Mouse (Mus musculus): ENCODE data around the gene Utrn. TPM values are rescaled to one million over a fixed set of nuclear protein-coding genes. Genes with fewer than 3 reads are reported as not detected.

Utrn gene
- polyA plus RNA-seq, 1 experiment from 2014 or later, result 20.3 TPM

- H3K9me3 ChIP-seq (ENCODE audit: control insufficient read depth, low read length), result no peaks in the 10 kb centered on the region
- H3K27me3 ChIP-seq (replicated peaks; ENCODE audit: control insufficient read depth, insufficient read depth, low read length), result no peaks in the 10 kb centered on the region
- no peaks in the 10 kb centered on the region for H3K36me3 ChIP-seq (ENCODE audit: control insufficient read depth, insufficient read depth)
- H3K9ac ChIP-seq (replicated peaks; ENCODE audit: low read depth, low read length), result no peak overlapping the region
- no peaks in the 10 kb centered on the region for H3K4me1 ChIP-seq (replicated peaks; ENCODE audit: control insufficient read depth, insufficient read depth, low read length)
- H3K4me2 ChIP-seq (ENCODE audit: low read length), result no peak overlapping the region
- no peak overlapping the region for H3K4me3 ChIP-seq (replicated peaks; ENCODE audit: low read length)
- ATAC-seq, result no peak
- H3K27ac ChIP-seq (ENCODE audit: low read length), result no peak overlapping the region
Observed at GRCm38 (mm10) chr10:12430399-12430798, 438.8 kb downstream of the Utrn start.

DNA sequence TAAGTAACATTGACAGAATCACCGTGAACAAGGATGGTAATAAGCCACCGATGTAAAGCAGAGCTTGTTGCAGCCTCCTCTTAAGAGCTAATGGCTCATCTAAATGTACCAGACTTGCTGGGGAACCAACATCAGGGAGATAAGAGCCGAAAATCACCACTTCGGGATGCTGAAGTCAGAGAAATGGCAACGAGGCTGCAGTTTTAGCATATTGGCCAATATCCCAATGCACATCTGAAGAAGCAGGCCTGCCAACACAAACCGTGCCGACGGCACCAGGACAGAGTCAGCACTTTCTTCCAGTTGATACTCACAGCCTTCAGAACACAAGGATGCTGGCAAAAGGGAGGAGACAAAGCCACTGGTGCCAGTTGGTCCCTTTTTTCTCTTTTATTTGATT, 442.3 kb downstream of the Utrn start:
- H3K4me2 ChIP-seq (ENCODE audit: low read length), result no peak overlapping the region
- H3K27ac ChIP-seq (ENCODE audit: low read length), result no peak overlapping the region
- peak; percentile 84 for ATAC-seq
- no peaks in the 10 kb centered on the region for H3K4me1 ChIP-seq (replicated peaks; ENCODE audit: control insufficient read depth, insufficient read depth, low read length)
- H3K9ac ChIP-seq (replicated peaks; ENCODE audit: low read depth, low read length), result no peak overlapping the region
- H3K4me3 ChIP-seq (replicated peaks; ENCODE audit: low read length), result no peak overlapping the region
- WGBS, result 58% methylated on average over 8 of the region's 8 CpGs
- H3K27me3 ChIP-seq (replicated peaks; ENCODE audit: control insufficient read depth, insufficient read depth, low read length), result no peaks in the 10 kb centered on the region
- H3K36me3 ChIP-seq (ENCODE audit: control insufficient read depth, insufficient read depth), result no peaks in the 10 kb centered on the region
- H3K9me3 ChIP-seq (ENCODE audit: control insufficient read depth, low read length), result no peaks in the 10 kb centered on the region

GRCm38 (mm10) chr10:12424944-12425343, 444.2 kb downstream of the Utrn start:
- Histone ChIP-seq H3K9me3 (ENCODE audit: control insufficient read depth, low read length) (no peaks in the 10 kb centered on the region), H3K27ac (ENCODE audit: low read length) (no peak overlapping the region), H3K36me3 (ENCODE audit: control insufficient read depth, insufficient read depth) (no peaks in the 10 kb centered on the region), H3K4me1 (replicated peaks; ENCODE audit: control insufficient read depth, insufficient read depth, low read length) (no peaks in the 10 kb centered on the region), H3K4me3 (replicated peaks; ENCODE audit: low read length) (no peak overlapping the region), H3K9ac (replicated peaks; ENCODE audit: low read depth, low read length) (no peak overlapping the region), H3K4me2 (ENCODE audit: low read length) (no peak overlapping the region), H3K27me3 (replicated peaks; ENCODE audit: control insufficient read depth, insufficient read depth, low read length) (no peaks in the 10 kb centered on the region)
- WGBS, result 45% methylated on average over 2 of the region's 2 CpGs
- ATAC-seq, result no peak

GRCm38 (mm10) chr10:12423994-12424725, 445.0 kb downstream of the Utrn start:
- H3K27me3 ChIP-seq (replicated peaks; ENCODE audit: control insufficient read depth, insufficient read depth, low read length), result no peaks in the 10 kb centered on the region
- H3K4me1 ChIP-seq (replicated peaks; ENCODE audit: control insufficient read depth, insufficient read depth, low read length), result no peaks in the 10 kb centered on the region
- no peak overlapping the region for H3K9ac ChIP-seq (replicated peaks; ENCODE audit: low read depth, low read length)
- no peak for ATAC-seq
- no peak overlapping the region for H3K4me3 ChIP-seq (replicated peaks; ENCODE audit: low read length)
- no peaks in the 10 kb centered on the region for H3K36me3 ChIP-seq (ENCODE audit: control insufficient read depth, insufficient read depth)
- no peak overlapping the region for H3K27ac ChIP-seq (ENCODE audit: low read length)
- no peak overlapping the region for H3K4me2 ChIP-seq (ENCODE audit: low read length)
- 77% methylated on average over 7 of the region's 7 CpGs for WGBS
- no peaks in the 10 kb centered on the region for H3K9me3 ChIP-seq (ENCODE audit: control insufficient read depth, low read length)

DNA sequence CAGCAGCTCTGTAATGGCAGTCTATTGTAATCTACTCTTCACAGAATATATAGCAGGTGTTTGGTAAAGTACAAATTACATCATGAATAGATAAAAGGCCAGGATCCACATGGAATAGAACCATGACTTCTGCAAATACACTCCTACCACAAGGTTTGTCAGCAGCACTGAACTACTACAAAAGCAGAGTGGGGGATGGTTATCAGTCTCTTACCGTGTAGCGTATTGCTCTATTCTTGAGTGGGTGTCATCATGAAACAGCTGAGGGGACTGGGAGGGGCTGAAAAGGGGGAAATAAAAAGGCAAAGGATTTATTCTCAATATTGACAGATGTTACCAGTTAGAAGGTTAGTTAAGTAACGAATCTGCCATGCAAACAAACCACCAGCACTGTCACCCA, 454.2 kb downstream of the Utrn start:
- ATAC-seq, result no peak
- H3K27ac ChIP-seq (ENCODE audit: low read length), result no peak overlapping the region
- H3K4me1 ChIP-seq (replicated peaks; ENCODE audit: control insufficient read depth, insufficient read depth, low read length), result no peaks in the 10 kb centered on the region
- no peak overlapping the region for H3K9ac ChIP-seq (replicated peaks; ENCODE audit: low read depth, low read length)
- H3K4me3 ChIP-seq (replicated peaks; ENCODE audit: low read length), result no peak overlapping the region
- H3K9me3 ChIP-seq (ENCODE audit: control insufficient read depth, low read length), result no peaks in the 10 kb centered on the region
- no peaks in the 10 kb centered on the region for H3K27me3 ChIP-seq (replicated peaks; ENCODE audit: control insufficient read depth, insufficient read depth, low read length)
- H3K4me2 ChIP-seq (ENCODE audit: low read length), result no peak overlapping the region
- 78% methylated on average over 3 of the region's 3 CpGs for WGBS
- H3K36me3 ChIP-seq (ENCODE audit: control insufficient read depth, insufficient read depth), result peaks cover 2% of the 10 kb centered on the region; the same call in 1 of the 2 replicates

GRCm38 (mm10) chr10:12406338-12407110, 462.6 kb downstream of the Utrn start:
- no peak for ATAC-seq
- H3K27me3 ChIP-seq (replicated peaks; ENCODE audit: control insufficient read depth, insufficient read depth, low read length), result no peaks in the 10 kb centered on the region
- WGBS, result 91% methylated on average over 12 of the region's 12 CpGs

DNA sequence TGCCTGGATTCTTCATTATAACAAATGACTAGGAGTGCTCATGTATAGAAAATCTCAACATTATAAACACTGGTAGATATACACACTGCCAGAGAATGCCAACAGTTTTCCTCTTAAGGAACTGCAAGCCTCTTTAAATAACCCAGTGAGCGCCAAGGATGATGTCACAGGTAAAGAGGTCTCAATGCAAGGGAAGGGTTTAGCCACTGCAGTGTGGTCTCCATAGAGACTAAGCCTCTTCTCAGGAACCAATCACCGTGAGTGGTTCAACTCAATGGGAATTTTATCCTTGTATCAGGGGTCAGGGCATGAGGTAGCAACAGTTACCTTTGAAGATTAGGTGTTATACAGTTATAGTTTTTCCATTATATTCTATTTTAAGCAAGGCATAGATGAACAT, 469.7 kb downstream of the Utrn start:
- Histone ChIP-seq H3K9me3 (ENCODE audit: control insufficient read depth, low read length) (no peaks in the 10 kb centered on the region), H3K4me1 (replicated peaks; ENCODE audit: control insufficient read depth, insufficient read depth, low read length) (no peaks in the 10 kb centered on the region), H3K27ac (ENCODE audit: low read length) (no peak overlapping the region), H3K9ac (replicated peaks; ENCODE audit: low read depth, low read length) (no peak overlapping the region), H3K27me3 (replicated peaks; ENCODE audit: control insufficient read depth, insufficient read depth, low read length) (no peaks in the 10 kb centered on the region), H3K4me2 (ENCODE audit: low read length) (no peak overlapping the region), H3K4me3 (replicated peaks; ENCODE audit: low read length) (no peak overlapping the region), H3K36me3 (ENCODE audit: control insufficient read depth, insufficient read depth) (no peaks in the 10 kb centered on the region)
- peak; percentile 33; the same call in 1 of the 2 replicates for ATAC-seq
- 15% methylated on average over 2 of the region's 2 CpGs for WGBS

More at GRCm38 (mm10) chr10:12406338-12407110, 462.6 kb downstream of the Utrn start:
- H3K4me3 ChIP-seq (replicated peaks; ENCODE audit: low read length), result no peak overlapping the region
- no peak overlapping the region for H3K27ac ChIP-seq (ENCODE audit: low read length)
- H3K4me2 ChIP-seq (ENCODE audit: low read length), result no peak overlapping the region
- H3K4me1 ChIP-seq (replicated peaks; ENCODE audit: control insufficient read depth, insufficient read depth, low read length), result no peaks in the 10 kb centered on the region
- no peaks in the 10 kb centered on the region for H3K9me3 ChIP-seq (ENCODE audit: control insufficient read depth, low read length)
- no peaks in the 10 kb centered on the region for H3K36me3 ChIP-seq (ENCODE audit: control insufficient read depth, insufficient read depth)
- no peak overlapping the region for H3K9ac ChIP-seq (replicated peaks; ENCODE audit: low read depth, low read length)

- Histone ChIP-seq H3K9ac (replicated peaks; ENCODE audit: low read depth, low read length) (no peak overlapping the region), H3K9me3 (ENCODE audit: control insufficient read depth, low read length) (no peaks in the 10 kb centered on the region), H3K4me1 (replicated peaks; ENCODE audit: control insufficient read depth, insufficient read depth, low read length) (no peaks in the 10 kb centered on the region), H3K4me3 (replicated peaks; ENCODE audit: low read length) (no peak overlapping the region), H3K27me3 (replicated peaks; ENCODE audit: control insufficient read depth, insufficient read depth, low read length) (no peaks in the 10 kb centered on the region), H3K36me3 (ENCODE audit: control insufficient read depth, insufficient read depth) (no peaks in the 10 kb centered on the region), H3K4me2 (ENCODE audit: low read length) (no peak overlapping the region), H3K27ac (ENCODE audit: low read length) (no peak overlapping the region)
- 100% methylated on average over 1 of the region's 1 CpGs for WGBS
- no peak for ATAC-seq
Observed at GRCm38 (mm10) chr10:12380139-12380538, 489.0 kb downstream of the Utrn start.

GRCm38 (mm10) chr10:12379123-12379522, 490.0 kb downstream of the Utrn start:
- H3K4me3 ChIP-seq (replicated peaks; ENCODE audit: low read length), result no peak overlapping the region
- no peaks in the 10 kb centered on the region for H3K9me3 ChIP-seq (ENCODE audit: control insufficient read depth, low read length)
- no peak overlapping the region for H3K9ac ChIP-seq (replicated peaks; ENCODE audit: low read depth, low read length)
- H3K4me2 ChIP-seq (ENCODE audit: low read length), result no peak overlapping the region
- H3K27ac ChIP-seq (ENCODE audit: low read length), result no peak overlapping the region
- H3K27me3 ChIP-seq (replicated peaks; ENCODE audit: control insufficient read depth, insufficient read depth, low read length), result no peaks in the 10 kb centered on the region
- 100% methylated on average over 1 of the region's 1 CpGs for WGBS
- ATAC-seq, result no peak
- H3K36me3 ChIP-seq (ENCODE audit: control insufficient read depth, insufficient read depth), result no peaks in the 10 kb centered on the region
- no peaks in the 10 kb centered on the region for H3K4me1 ChIP-seq (replicated peaks; ENCODE audit: control insufficient read depth, insufficient read depth, low read length)
